Comparison of ENCODE assay signal across 8 mouse cellular contexts in the genomic region with DNA sequence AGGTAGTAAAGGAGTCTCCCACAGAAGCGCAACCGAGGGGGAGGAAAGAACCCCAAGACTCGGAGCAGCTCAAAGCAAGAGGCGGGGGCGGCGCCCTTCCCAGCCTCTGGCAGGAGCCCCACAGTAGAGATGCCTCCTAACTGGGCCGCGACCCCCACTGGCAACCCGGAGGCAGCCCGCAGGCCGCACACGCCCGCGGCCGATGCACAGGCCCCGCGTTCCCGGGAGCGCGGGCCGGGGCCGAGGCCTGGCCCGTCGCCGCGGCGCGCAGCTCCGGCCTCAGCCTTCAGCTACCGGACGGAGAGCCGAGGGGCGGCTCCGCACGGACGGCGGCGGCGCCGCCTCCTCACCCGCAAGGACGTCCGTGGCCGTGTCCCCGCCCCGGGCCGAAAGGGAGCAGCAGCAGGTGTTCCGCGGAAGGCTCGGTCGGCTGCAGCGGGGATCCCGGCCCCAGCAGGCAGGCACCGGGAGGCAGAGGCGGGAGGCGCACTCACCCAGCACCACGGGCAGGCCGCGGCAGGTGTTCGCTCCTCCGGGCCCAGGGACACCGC. TPM values are rescaled to one million over a fixed set of nuclear protein-coding genes. Genes with fewer than 3 reads are reported as not detected.
A peak's percentile ranks its signal among the peaks of the same experiment; 100 is the strongest.
DNase-seq lines count a peak whose midpoint lies in the region; ATAC-seq and TF ChIP-seq lines count a peak whose summit lies in the region.

No protein-coding gene starts in this region.

- 0% methylated on average over 57 of the region's 62 CpGs for WGBS in heart, embryonic 15.5 days
- WGBS in midbrain, embryonic 11.5 days, result under 1% methylated on average over 61 of the region's 62 CpGs

- peak overlapping the region; percentile 96 for H3K9ac ChIP-seq in heart, embryonic 15.5 days
- H3K9ac ChIP-seq in midbrain, embryonic 11.5 days (ENCODE audit: low read length), result peak overlapping the region; percentile 93

- peak; percentile 83 to 85 for DNase-seq in adrenal gland, postnatal 36 days
- no peak for DNase-seq in adrenal gland, adult (ENCODE audit: inconsistent age in 2 of 2, low spot score in 1 of 2)
- peak; percentile 25 for DNase-seq in 3T3-L1 (ENCODE audit: low read depth, low spot score)
- DNase-seq in left cerebral cortex, postnatal 14 days (ENCODE audit: low spot score in 2 of 2), result peak; percentile 35 to 43
- DNase-seq in midbrain, embryonic 11.5 days (ENCODE audit: low spot score, missing footprints), result no peak
- peak; percentile 60 for DNase-seq in thymus, postnatal 25 days

- no peaks in the 10 kb centered on the region for H3K36me3 ChIP-seq in heart, embryonic 15.5 days
- H3K36me3 ChIP-seq in midbrain, embryonic 11.5 days (ENCODE audit: control insufficient read depth, insufficient read depth, low read length), result no peaks in the 10 kb centered on the region

- no peaks in the 10 kb centered on the region for H3K27me3 ChIP-seq in heart, embryonic 15.5 days
- no peaks in the 10 kb centered on the region for H3K27me3 ChIP-seq in midbrain, embryonic 11.5 days (ENCODE audit: control insufficient read depth, insufficient read depth, low read length)

- H3K4me2 ChIP-seq in heart, embryonic 15.5 days, result peak overlapping the region; percentile 80
- H3K4me2 ChIP-seq in midbrain, embryonic 11.5 days, result peak overlapping the region; percentile 86

- intact Hi-C loops in left cerebral cortex, postnatal 14 days (cut with DNase I), result loop anchor here (5.0 kb wide), 1 partner anchor 41 kb away; no protein-coding TSS in a partner anchor

- no peaks in the 10 kb centered on the region for H3K9me3 ChIP-seq in heart, embryonic 15.5 days (replicated peaks)
- H3K9me3 ChIP-seq in midbrain, embryonic 11.5 days (ENCODE audit: control insufficient read depth, low read length), result no peaks in the 10 kb centered on the region

- H3K4me3 ChIP-seq in cortical plate, adult 2 months (ENCODE audit: insufficient read depth, low read length), result peak overlapping the region; percentile 93
- H3K4me3 ChIP-seq in heart, embryonic 15.5 days, result peak overlapping the region; percentile 92
- H3K4me3 ChIP-seq in midbrain, embryonic 11.5 days (ENCODE audit: low read depth, low read length), result peak overlapping the region; percentile 96

- peaks cover 9% of the 10 kb centered on the region; the same call in 1 of the 2 replicates for H3K4me1 ChIP-seq in cortical plate, adult 2 months (ENCODE audit: control insufficient read depth, insufficient read depth, low read length)
- peaks cover 71% of the 10 kb centered on the region for H3K4me1 ChIP-seq in heart, embryonic 15.5 days (replicated peaks)
- H3K4me1 ChIP-seq in midbrain, embryonic 11.5 days (ENCODE audit: control insufficient read depth, insufficient read depth, low read length), result peaks cover 16% of the 10 kb centered on the region

- peak; percentile 30 for ATAC-seq in heart, embryonic 15.5 days (replicated peaks; ENCODE audit: insufficient number of reproducible peaks, insufficient read depth, low FRiP score, low read depth)
- no peak; the same call in 1 of the 2 replicates for ATAC-seq in midbrain, embryonic 11.5 days (ENCODE audit: low FRiP score)

- peak overlapping the region; percentile 95 for H3K27ac ChIP-seq in cortical plate, adult 2 months (ENCODE audit: insufficient read depth, low read length)
- peak overlapping the region; percentile 99 for H3K27ac ChIP-seq in heart, embryonic 15.5 days
- H3K27ac ChIP-seq in midbrain, embryonic 11.5 days (ENCODE audit: low read depth, low read length), result peak overlapping the region; percentile 84

- TF ChIP-seq POLR2A in cortical plate, adult 2 months (IDR thresholded peaks at IDR 0.05; ENCODE audit: extremely low read depth, insufficient read depth, low read length), result no peak

- no peak for TF ChIP-seq CTCF in cortical plate, adult 2 months (IDR thresholded peaks at IDR 0.05; ENCODE audit: extremely low read depth, insufficient read depth, low read length)

RNA-seq across cellular contexts. Expression of a gene that starts 0.6 kb away (rescaled TPM):
- 100 to 1,000 TPM; 142 to 144 TPM for total RNA-seq in adrenal gland, postnatal 36 days (2021)
- 31.2 and 33.5 TPM in 2 replicates for polyA plus RNA-seq in cortical plate, adult 2 months (2012; rRNA removed)
- polyA plus RNA-seq in heart, embryonic 15.5 days (2015; fragmentation: Nextera tagmentation; extraction: Ambion mirVana), result 128 and 143 TPM in 2 replicates
- 100 to 1,000 TPM; 122 to 125 TPM for total RNA-seq in left cerebral cortex, postnatal 14 days (2021)
- polyA plus RNA-seq in midbrain, embryonic 11.5 days (2014; fragmentation: Nextera tagmentation; extraction: Ambion mirVana), result 48.8 and 55.2 TPM in 2 replicates

RNA-seq across cellular contexts. Expression of a gene that starts 27.0 kb away (rescaled TPM):
- 10 to 100 TPM; 17.1 TPM for total RNA-seq in adrenal gland, postnatal 36 days (2021)
- polyA plus RNA-seq in cortical plate, adult 2 months (2012; rRNA removed), result 101 and 102 TPM in 2 replicates
- polyA plus RNA-seq in heart, embryonic 15.5 days (2015; fragmentation: Nextera tagmentation; extraction: Ambion mirVana), result 23.9 and 29.0 TPM in 2 replicates
- 100 to 1,000 TPM; 108 to 118 TPM for total RNA-seq in left cerebral cortex, postnatal 14 days (2021)
- 61.2 and 64.0 TPM in 2 replicates for polyA plus RNA-seq in midbrain, embryonic 11.5 days (2014; fragmentation: Nextera tagmentation; extraction: Ambion mirVana)

RNA-seq across cellular contexts. Expression of a gene that starts 33.4 kb away (rescaled TPM):
- total RNA-seq in adrenal gland, postnatal 36 days (2021), result 1 to 10 TPM; 2.7 to 4.4 TPM
- 54.1 and 55.0 TPM in 2 replicates for polyA plus RNA-seq in cortical plate, adult 2 months (2012; rRNA removed)
- 8.2 and 9.1 TPM in 2 replicates for polyA plus RNA-seq in heart, embryonic 15.5 days (2015; fragmentation: Nextera tagmentation; extraction: Ambion mirVana)
- 10 to 100 TPM; 26.0 to 31.3 TPM for total RNA-seq in left cerebral cortex, postnatal 14 days (2021)
- polyA plus RNA-seq in midbrain, embryonic 11.5 days (2014; fragmentation: Nextera tagmentation; extraction: Ambion mirVana), result 24.2 and 27.1 TPM in 2 replicates

RNA-seq across cellular contexts. Expression of a gene that starts 42.7 kb away (rescaled TPM):
- 100 to 1,000 TPM; 363 to 383 TPM for total RNA-seq in adrenal gland, postnatal 36 days (2021)
- polyA plus RNA-seq in cortical plate, adult 2 months (2012; rRNA removed), result 167 and 176 TPM in 2 replicates
- polyA plus RNA-seq in heart, embryonic 15.5 days (2015; fragmentation: Nextera tagmentation; extraction: Ambion mirVana), result 356 and 369 TPM in 2 replicates
- 100 to 1,000 TPM; 185 to 197 TPM for total RNA-seq in left cerebral cortex, postnatal 14 days (2021)
- 278 and 298 TPM in 2 replicates for polyA plus RNA-seq in midbrain, embryonic 11.5 days (2014; fragmentation: Nextera tagmentation; extraction: Ambion mirVana)

RNA-seq across cellular contexts. Expression of a gene that starts 42.8 kb away (rescaled TPM):
- 10 to 100 TPM; 38.8 to 48.3 TPM for total RNA-seq in adrenal gland, postnatal 36 days (2021)
- polyA plus RNA-seq in cortical plate, adult 2 months (2012; rRNA removed), result 53.0 and 55.6 TPM in 2 replicates
- polyA plus RNA-seq in heart, embryonic 15.5 days (2015; fragmentation: Nextera tagmentation; extraction: Ambion mirVana), result 31.6 and 34.9 TPM in 2 replicates
- total RNA-seq in left cerebral cortex, postnatal 14 days (2021), result 10 to 100 TPM; 45.9 to 46.1 TPM
- polyA plus RNA-seq in midbrain, embryonic 11.5 days (2014; fragmentation: Nextera tagmentation; extraction: Ambion mirVana), result 30.8 and 34.6 TPM in 2 replicates

Comparison
In these comparisons a context has a peak if more than half of its experiments do, and no peak if none do; other contexts are left out.
1. DNase-seq: peak in adrenal gland, postnatal 36 days (2 of 2), 3T3-L1 (single experiment), left cerebral cortex, postnatal 14 days (2 of 2) and thymus, postnatal 25 days (single experiment); none in adrenal gland, adult (0 of 2) and midbrain, embryonic 11.5 days (single experiment).
2. Peak in every context shown above with its lines, with median percentiles within 50 percentile points of each other: H3K27ac ChIP-seq and H3K4me3 ChIP-seq.